Mouse (Mus musculus): ENCODE measurements around the gene Me3. TPM values are rescaled to one million over a fixed set of nuclear protein-coding genes. Genes with fewer than 3 reads are reported as not detected.

The Me3 gene
- polyA plus RNA-seq, 1 experiment from 2014 or later: 0.09 TPM

- H3K27ac ChIP-seq: no peak overlapping the region
- no peak overlapping the region for H3K4me2 ChIP-seq
- no peaks in the 10 kb centered on the region for H3K4me1 ChIP-seq (replicated peaks)
- 58% methylated on average over 8 of the region's 8 CpGs for WGBS (ENCODE audit: insufficient replicate concordance)
- no peak for ATAC-seq (ENCODE audit: low read depth)
- no peak overlapping the region for H3K9ac ChIP-seq
- H3K36me3 ChIP-seq: no peaks in the 10 kb centered on the region
- H3K9me3 ChIP-seq (replicated peaks): no peaks in the 10 kb centered on the region
- DNase-seq: no peak
- no peak overlapping the region for H3K4me3 ChIP-seq (replicated peaks)
- no peaks in the 10 kb centered on the region for H3K27me3 ChIP-seq
Observed at GRCm38 (mm10) chr7:89839721-89840120, 207.5 kb downstream of the Me3 start.

- Histone ChIP-seq H3K36me3 (no peaks in the 10 kb centered on the region), H3K4me1 (replicated peaks) (no peaks in the 10 kb centered on the region), H3K4me2 (no peak overlapping the region), H3K4me3 (replicated peaks) (no peak overlapping the region), H3K27ac (no peak overlapping the region), H3K9ac (no peak overlapping the region), H3K27me3 (no peaks in the 10 kb centered on the region), H3K9me3 (replicated peaks) (no peaks in the 10 kb centered on the region)
- peak; percentile 6 for DNase-seq
- ATAC-seq (ENCODE audit: low read depth): no peak
- 27% methylated on average over 15 of the region's 15 CpGs for WGBS (ENCODE audit: insufficient replicate concordance)
Observed at GRCm38 (mm10) chr7:89841670-89842403, 209.6 kb downstream of the Me3 start.

- ATAC-seq (ENCODE audit: low read depth) (no peak), DNase-seq (no peak)
- no peak overlapping the region for H3K4me3 ChIP-seq (replicated peaks)
- H3K4me1 ChIP-seq (replicated peaks): no peaks in the 10 kb centered on the region
- H3K9ac ChIP-seq: no peak overlapping the region
- WGBS (ENCODE audit: insufficient replicate concordance): 75% methylated on average over 5 of the region's 5 CpGs
- no peak overlapping the region for H3K27ac ChIP-seq
- H3K4me2 ChIP-seq: no peak overlapping the region
- no peaks in the 10 kb centered on the region for H3K9me3 ChIP-seq (replicated peaks)
- H3K36me3 ChIP-seq: no peaks in the 10 kb centered on the region
- H3K27me3 ChIP-seq: no peaks in the 10 kb centered on the region
Observed at GRCm38 (mm10) chr7:89842404-89842715, 210.2 kb downstream of the Me3 start.

- Histone ChIP-seq H3K4me2 (no peak overlapping the region), H3K9ac (no peak overlapping the region), H3K4me1 (replicated peaks) (no peaks in the 10 kb centered on the region), H3K27ac (no peak overlapping the region), H3K36me3 (no peaks in the 10 kb centered on the region), H3K27me3 (no peaks in the 10 kb centered on the region), H3K4me3 (replicated peaks) (no peak overlapping the region), H3K9me3 (replicated peaks) (no peaks in the 10 kb centered on the region)
- 28% methylated on average over 6 of the region's 6 CpGs for WGBS (ENCODE audit: insufficient replicate concordance)
- no peak for ATAC-seq (ENCODE audit: low read depth)
- no peak for DNase-seq
Observed at GRCm38 (mm10) chr7:89843121-89843520, 210.9 kb downstream of the Me3 start.

GRCm38 (mm10) chr7:89843533-89843932 is 211.3 kb downstream of the Me3 start:
- ATAC-seq (ENCODE audit: low read depth) (no peak), DNase-seq (no peak)
- H3K4me2 ChIP-seq: no peak overlapping the region
- no peak overlapping the region for H3K9ac ChIP-seq
- no peak overlapping the region for H3K27ac ChIP-seq
- no peak overlapping the region for H3K4me3 ChIP-seq (replicated peaks)
- whole genome bisulfite sequencing (ENCODE audit: insufficient replicate concordance): 20% methylated on average over 6 of the region's 6 CpGs
- H3K9me3 ChIP-seq (replicated peaks): no peaks in the 10 kb centered on the region
- H3K27me3 ChIP-seq: no peaks in the 10 kb centered on the region
- H3K36me3 ChIP-seq: no peaks in the 10 kb centered on the region
- no peaks in the 10 kb centered on the region for H3K4me1 ChIP-seq (replicated peaks)

GRCm38 (mm10) chr7:89845669-89846068 is 213.5 kb downstream of the Me3 start:
- WGBS (ENCODE audit: insufficient replicate concordance): 59% methylated on average over 4 of the region's 4 CpGs
- no peaks in the 10 kb centered on the region for H3K36me3 ChIP-seq
- no peak overlapping the region for H3K27ac ChIP-seq
- H3K9me3 ChIP-seq (replicated peaks): no peaks in the 10 kb centered on the region
- H3K4me3 ChIP-seq (replicated peaks): no peak overlapping the region
- no peak overlapping the region for H3K4me2 ChIP-seq
- ATAC-seq (ENCODE audit: low read depth) (no peak), DNase-seq (no peak)
- no peaks in the 10 kb centered on the region for H3K4me1 ChIP-seq (replicated peaks)
- no peaks in the 10 kb centered on the region for H3K27me3 ChIP-seq
- no peak overlapping the region for H3K9ac ChIP-seq

- DNase-seq: no peak
- 53% methylated on average over 3 of the region's 3 CpGs for WGBS (ENCODE audit: insufficient replicate concordance)
Observed at GRCm38 (mm10) chr7:89850510-89850909, 218.3 kb downstream of the Me3 start.

GRCm38 (mm10) chr7:89852158-89853095 is 220.2 kb downstream of the Me3 start:
- Histone ChIP-seq H3K36me3 (no peaks in the 10 kb centered on the region), H3K9ac (no peak overlapping the region), H3K4me2 (no peak overlapping the region), H3K9me3 (replicated peaks) (no peaks in the 10 kb centered on the region), H3K27me3 (no peaks in the 10 kb centered on the region), H3K4me3 (replicated peaks) (no peak overlapping the region), H3K27ac (no peak overlapping the region), H3K4me1 (replicated peaks) (no peaks in the 10 kb centered on the region)
- DNase-seq (no peak), ATAC-seq (ENCODE audit: low read depth) (no peak)
- WGBS (ENCODE audit: insufficient replicate concordance): 58% methylated on average over 10 of the region's 10 CpGs

More at GRCm38 (mm10) chr7:89850510-89850909, 218.3 kb downstream of the Me3 start:
- no peak overlapping the region for H3K4me2 ChIP-seq
- no peak overlapping the region for H3K27ac ChIP-seq
- no peaks in the 10 kb centered on the region for H3K4me1 ChIP-seq (replicated peaks)
- no peaks in the 10 kb centered on the region for H3K36me3 ChIP-seq
- no peaks in the 10 kb centered on the region for H3K9me3 ChIP-seq (replicated peaks)
- H3K9ac ChIP-seq: no peak overlapping the region
- H3K4me3 ChIP-seq (replicated peaks): no peak overlapping the region
- no peaks in the 10 kb centered on the region for H3K27me3 ChIP-seq
- ATAC-seq (ENCODE audit: low read depth): no peak

GRCm38 (mm10) chr7:89853131-89853530 is 220.9 kb downstream of the Me3 start:
- H3K27me3 ChIP-seq: no peaks in the 10 kb centered on the region
- WGBS (ENCODE audit: insufficient replicate concordance): 60% methylated on average over 5 of the region's 5 CpGs

GRCm38 (mm10) chr7:89855196-89855595 is 223.0 kb downstream of the Me3 start:
- Histone ChIP-seq H3K9ac (no peak overlapping the region), H3K4me3 (replicated peaks) (no peak overlapping the region), H3K36me3 (no peaks in the 10 kb centered on the region), H3K27me3 (no peaks in the 10 kb centered on the region), H3K9me3 (replicated peaks) (no peaks in the 10 kb centered on the region), H3K4me2 (no peak overlapping the region), H3K4me1 (replicated peaks) (no peaks in the 10 kb centered on the region), H3K27ac (no peak overlapping the region)
- ATAC-seq (ENCODE audit: low read depth) (no peak), DNase-seq (no peak)
- 54% methylated on average over 1 of the region's 1 CpGs for WGBS (ENCODE audit: insufficient replicate concordance)

More at GRCm38 (mm10) chr7:89853131-89853530, 220.9 kb downstream of the Me3 start:
- no peak for DNase-seq
- Histone ChIP-seq H3K4me3 (replicated peaks) (no peak overlapping the region), H3K27ac (no peak overlapping the region), H3K4me2 (no peak overlapping the region), H3K9me3 (replicated peaks) (no peaks in the 10 kb centered on the region), H3K9ac (no peak overlapping the region), H3K4me1 (replicated peaks) (no peaks in the 10 kb centered on the region), H3K36me3 (no peaks in the 10 kb centered on the region)
- ATAC-seq (ENCODE audit: low read depth): no peak

GRCm38 (mm10) chr7:89856440-89857217 is 224.4 kb downstream of the Me3 start:
- WGBS (ENCODE audit: insufficient replicate concordance): 63% methylated on average over 17 of the region's 17 CpGs
- Histone ChIP-seq H3K4me1 (replicated peaks) (no peaks in the 10 kb centered on the region), H3K4me3 (replicated peaks) (no peak overlapping the region), H3K9ac (no peak overlapping the region), H3K27ac (no peak overlapping the region), H3K27me3 (no peaks in the 10 kb centered on the region), H3K36me3 (no peaks in the 10 kb centered on the region), H3K9me3 (replicated peaks) (no peaks in the 10 kb centered on the region), H3K4me2 (no peak overlapping the region)
- DNase-seq (no peak), ATAC-seq (ENCODE audit: low read depth) (no peak)
